Mouse (Mus musculus) forebrain, embryonic 12.5 days (tissue): ENCODE measurements around the gene Qprt. TPM values are rescaled to one million over a fixed set of nuclear protein-coding genes. Genes with fewer than 3 reads are reported as not detected.
"Not testable (repeated sequence)": the region's sequence is repeated elsewhere in the genome, so short reads cannot be mapped to it uniquely, and the experiment has no call there.

Experiments
- ATAC-seq: fragments of 200-750 bp; cut with Nextera tagmentation; 2 replicates; pipeline ENCODE4 v1.8.0; 2017; ENCODE audit warnings: moderate TSS enrichment; ENCODE audit not compliant: low FRiP score
- H3K27ac ChIP-seq: fragments of 300-500 bp; sonication (generic); 2 replicates; pipeline ENCODE4 v1.5.1; 2016; ENCODE audit warnings: mild to moderate bottlenecking
- H3K27me3 ChIP-seq: fragments of 300-500 bp; sonication (generic); 2 replicates; pipeline ENCODE4 v1.6.1; 2016; ENCODE audit warnings: mild to moderate bottlenecking
- H3K36me3 ChIP-seq: fragments of 300-500 bp; sonication (generic); replicated peaks from 2 replicates; pipeline ENCODE4 v1.6.1; 2016; ENCODE audit warnings: mild to moderate bottlenecking
- H3K4me1 ChIP-seq: fragments of 300-500 bp; sonication (generic); 2 replicates; pipeline ENCODE4 v1.6.1; 2016
- H3K4me2 ChIP-seq: fragments of 300-500 bp; sonication (generic); 2 replicates; pipeline ENCODE4 v1.6.1; 2016; ENCODE audit warnings: mild to moderate bottlenecking, moderate library complexity
- H3K4me3 ChIP-seq: fragments of 300-500 bp; sonication (generic); replicated peaks from 2 replicates; pipeline ENCODE4 v1.5.1; 2016; ENCODE audit warnings: mild to moderate bottlenecking
- H3K9ac ChIP-seq: fragments of 300-500 bp; sonication (generic); 2 replicates; pipeline ENCODE4 v1.6.1; 2016; ENCODE audit warnings: mild to moderate bottlenecking
- H3K9me3 ChIP-seq: fragments of 300-500 bp; sonication (generic); 2 replicates; pipeline ENCODE4 v1.6.1; 2016
- WGBS: fragments of 180-500 bp; shearing (Covaris S2); methylation state at CpG from one replicate; pipeline ENCODE4 v1.1.7; 2016; 5-methylcytosine and 5-hydroxymethylcytosine counted together
- polyA plus RNA-seq: library from polyadenylated mRNA; unstranded; fragments of >200 nt; fragmentation: Nextera tagmentation; extraction: Ambion mirVana; gene quantifications from 2 replicates; pipeline ENCODE4 v1.2.1, GENCODE M21; 2016

Qprt gene
- polyA plus RNA-seq, 1 experiment from 2014 or later, result 2.4 TPM

DNA sequence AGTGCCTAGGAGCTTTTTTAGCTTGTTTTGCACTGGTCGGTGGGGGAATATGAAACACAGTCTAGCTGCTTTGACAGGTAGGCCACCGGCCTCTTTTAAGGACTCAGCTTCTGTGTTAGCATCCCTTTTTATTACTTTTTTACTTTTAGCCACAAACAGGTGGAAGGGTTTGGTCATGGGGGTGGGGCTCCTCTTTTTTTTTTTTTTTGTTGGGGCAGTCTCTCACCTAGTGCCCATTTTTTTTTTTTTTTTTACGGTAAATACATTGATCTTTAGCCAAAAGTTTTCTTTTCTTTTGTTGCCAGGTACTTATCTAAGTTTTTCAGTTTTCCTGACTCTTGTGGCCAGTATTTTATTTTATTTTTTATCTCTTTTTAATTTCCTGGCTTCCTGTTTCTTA lies 33.9 kb downstream of the Qprt start:
- no peak for ATAC-seq
- no peak overlapping the region for H3K4me3 ChIP-seq
- WGBS, result 89% methylated on average over 3 of the region's 3 CpGs
- no peaks in the 10 kb centered on the region for H3K27me3 ChIP-seq
- H3K4me2 ChIP-seq, result no peak overlapping the region
- no peaks in the 10 kb centered on the region for H3K9me3 ChIP-seq
- H3K36me3 ChIP-seq, result no peaks in the 10 kb centered on the region
- no peak overlapping the region for H3K27ac ChIP-seq
- no peak overlapping the region for H3K9ac ChIP-seq
- H3K4me1 ChIP-seq, result peaks cover 9% of the 10 kb centered on the region

DNA sequence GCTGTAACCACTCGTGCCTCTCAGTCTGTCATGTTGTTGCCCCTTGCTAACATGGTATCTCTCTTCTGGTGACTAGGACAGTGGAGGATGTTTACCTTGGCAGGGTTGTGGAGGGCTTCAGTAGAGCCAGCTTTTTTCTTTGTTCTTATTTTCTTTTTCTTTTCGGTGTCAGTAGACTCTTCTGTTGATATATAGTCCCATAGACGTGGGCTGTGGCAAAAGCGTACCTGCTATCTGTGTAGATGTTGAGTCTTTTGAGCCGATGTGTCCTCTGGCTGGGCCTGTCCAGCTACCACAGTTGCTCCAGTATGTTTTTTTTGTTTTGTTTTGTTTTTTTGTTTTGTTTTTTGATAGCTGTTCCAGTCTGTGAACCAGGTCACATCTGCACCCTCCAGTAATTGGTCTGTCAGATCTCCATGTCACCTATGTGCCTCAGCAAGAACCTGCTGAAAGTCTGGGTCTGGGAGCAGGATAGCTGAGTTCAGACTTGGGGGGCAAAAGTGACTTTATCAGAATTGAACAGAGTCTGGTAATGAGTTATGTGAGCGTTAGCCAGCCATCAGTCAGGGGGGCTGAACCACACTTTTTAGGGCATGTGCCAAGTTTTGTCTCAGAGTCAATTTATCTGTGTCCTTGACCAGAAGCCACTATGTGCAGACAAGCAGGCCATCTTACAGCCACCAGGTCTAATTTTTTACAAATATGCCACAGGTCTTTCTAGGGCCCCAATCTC lies 34.6 kb downstream of the Qprt start, which contains the start of gene Zg16:
Gene Zg16, minus strand, starts transcription at position 51 of the 733 bp plus-strand sequence.
- H3K9ac ChIP-seq, H3K4me2 ChIP-seq, H3K4me3 ChIP-seq, H3K27ac ChIP-seq, ATAC-seq, H3K4me1 ChIP-seq, H3K36me3 ChIP-seq, H3K27me3 ChIP-seq, H3K9me3 ChIP-seq: not testable (repeated sequence)
- 88% methylated on average over 6 of the region's 6 CpGs for WGBS

DNA sequence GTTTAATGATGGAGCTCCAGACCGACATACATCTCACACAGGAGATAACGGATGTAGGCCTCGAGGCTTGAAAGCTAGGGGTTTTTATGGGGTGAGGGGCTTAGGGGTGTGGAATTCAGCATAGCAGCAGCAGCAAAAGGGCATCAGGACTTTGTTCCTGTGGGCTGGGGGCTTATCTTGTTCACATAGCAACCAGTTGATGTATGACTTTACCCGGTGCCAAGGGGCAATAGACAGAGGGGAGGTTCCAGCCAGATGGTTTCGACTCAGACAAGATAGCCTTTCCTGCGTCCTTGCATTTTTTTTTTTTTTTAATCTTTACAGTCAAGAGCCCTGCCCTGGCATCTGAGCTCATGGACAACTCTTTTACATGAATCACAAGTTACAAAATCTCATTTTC lies 36.3 kb downstream of the Qprt start:
- not testable (repeated sequence) for H3K9me3 ChIP-seq, H3K4me1 ChIP-seq, H3K4me3 ChIP-seq, H3K27ac ChIP-seq, H3K9ac ChIP-seq, H3K27me3 ChIP-seq, H3K4me2 ChIP-seq, ATAC-seq, H3K36me3 ChIP-seq
- 87% methylated on average over 6 of the region's 6 CpGs for WGBS

DNA sequence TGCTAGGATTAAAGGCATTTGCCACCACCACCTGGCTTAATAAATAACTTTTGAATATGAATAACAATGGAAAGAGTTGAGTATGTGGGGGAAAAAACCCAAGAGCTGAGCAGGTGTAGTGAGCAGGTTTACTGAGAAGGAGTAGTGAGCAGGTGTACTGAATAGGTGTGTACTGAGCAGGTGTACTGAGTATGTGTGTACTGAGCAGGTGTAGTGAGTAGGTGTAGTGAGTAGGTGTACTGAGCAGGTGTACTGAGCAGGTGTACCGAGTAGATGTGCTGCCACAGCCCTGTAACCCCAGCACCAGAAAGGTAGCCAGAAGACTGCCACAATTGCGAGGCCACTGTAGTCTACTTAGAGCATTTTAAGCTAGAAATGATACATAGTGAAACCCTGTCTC lies 37.2 kb downstream of the Qprt start:
- 88% methylated on average over 2 of the region's 2 CpGs for WGBS
- H3K9me3 ChIP-seq, result no peaks in the 10 kb centered on the region

DNA sequence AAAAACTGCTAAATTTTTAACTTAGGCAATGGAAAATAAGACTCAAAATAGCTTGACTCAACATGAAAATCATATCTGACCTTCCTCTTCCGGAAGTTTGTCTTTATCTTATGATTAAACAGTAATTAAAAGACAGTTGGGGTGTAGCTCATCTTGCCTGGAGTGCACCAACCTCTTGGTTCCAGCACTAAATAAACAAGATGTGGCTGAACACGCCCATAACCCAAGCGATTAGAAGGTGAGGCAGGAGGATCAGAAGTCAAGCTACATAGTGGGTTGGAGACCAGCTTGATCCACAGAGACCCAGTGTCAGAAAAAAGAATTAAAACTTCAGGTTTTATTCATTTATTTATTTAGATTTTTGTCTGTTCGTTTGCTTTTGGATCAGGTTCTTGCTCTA lies 38.3 kb downstream of the Qprt start:
- Histone ChIP-seq H3K4me1 (no peaks in the 10 kb centered on the region; the same call in 1 of the 2 replicates), H3K4me3 (no peak overlapping the region), H3K9me3 (no peaks in the 10 kb centered on the region), H3K9ac (no peak overlapping the region), H3K36me3 (no peaks in the 10 kb centered on the region), H3K27ac (no peak overlapping the region), H3K27me3 (no peaks in the 10 kb centered on the region), H3K4me2 (no peak overlapping the region)
- ATAC-seq, result no peak
- WGBS, result 90% methylated on average over 4 of the region's 4 CpGs

More for the DNA sequence above, 37.2 kb downstream of the Qprt start:
- no peak overlapping the region for H3K9ac ChIP-seq
- H3K4me1 ChIP-seq, result peaks cover 9% of the 10 kb centered on the region
- no peak for ATAC-seq
- no peaks in the 10 kb centered on the region for H3K27me3 ChIP-seq
- H3K36me3 ChIP-seq, result no peaks in the 10 kb centered on the region
- H3K4me3 ChIP-seq, result no peak overlapping the region
- H3K4me2 ChIP-seq, result no peak overlapping the region
- H3K27ac ChIP-seq, result no peak overlapping the region

DNA sequence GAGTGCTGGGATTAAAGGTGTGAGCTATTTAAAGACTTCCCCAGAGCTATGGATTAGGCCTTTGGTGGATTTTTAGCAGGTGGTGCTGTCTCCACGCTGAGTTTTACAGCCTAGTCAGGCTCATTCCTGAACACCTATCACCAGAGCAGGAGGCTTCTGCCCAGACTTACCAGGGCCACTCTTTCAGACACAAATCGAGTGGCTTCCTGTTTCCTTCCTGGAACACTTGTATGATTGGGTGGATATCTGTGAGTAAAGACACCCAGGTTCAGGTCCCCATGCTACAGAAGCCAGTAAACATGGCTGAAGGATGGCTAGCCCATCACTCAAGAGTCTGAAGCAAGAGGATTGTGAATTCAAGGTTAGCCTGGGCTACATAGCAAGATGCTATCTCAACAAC lies 39.0 kb downstream of the Qprt start:
- Histone ChIP-seq H3K36me3 (no peaks in the 10 kb centered on the region), H3K27me3 (no peaks in the 10 kb centered on the region), H3K4me3 (no peak overlapping the region), H3K27ac (no peak overlapping the region), H3K9me3 (no peaks in the 10 kb centered on the region), H3K9ac (no peak overlapping the region), H3K4me2 (no peak overlapping the region), H3K4me1 (no peaks in the 10 kb centered on the region)
- no peak for ATAC-seq
- 56% methylated on average over 2 of the region's 2 CpGs for WGBS

DNA sequence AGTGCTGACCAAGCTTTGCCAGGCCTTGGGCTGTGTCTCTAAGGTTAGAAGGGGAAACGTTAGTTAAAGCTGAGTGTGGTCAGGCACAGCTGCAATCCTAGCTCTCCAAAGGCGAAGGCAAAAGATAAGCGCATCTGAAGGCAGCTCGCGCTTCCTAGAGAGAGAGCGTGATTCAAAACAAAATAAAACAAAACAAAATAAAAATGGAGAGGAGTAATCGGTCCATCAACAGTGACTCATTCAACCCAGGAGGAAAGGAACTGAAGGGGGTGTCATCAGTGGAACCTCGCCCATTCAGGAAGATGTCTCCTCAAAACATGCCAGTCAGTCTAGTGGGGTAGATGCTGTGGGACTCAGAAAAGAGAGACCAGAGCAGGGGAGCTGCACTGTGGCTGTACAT lies 39.8 kb downstream of the Qprt start:
- H3K4me2 ChIP-seq, result no peak overlapping the region
- H3K4me1 ChIP-seq, result no peaks in the 10 kb centered on the region
- H3K9ac ChIP-seq, result no peak overlapping the region
- H3K4me3 ChIP-seq, result no peak overlapping the region
- no peaks in the 10 kb centered on the region for H3K27me3 ChIP-seq
- no peak overlapping the region for H3K27ac ChIP-seq
- ATAC-seq, result no peak
- no peaks in the 10 kb centered on the region for H3K9me3 ChIP-seq
- 85% methylated on average over 8 of the region's 8 CpGs for WGBS
- H3K36me3 ChIP-seq, result no peaks in the 10 kb centered on the region

DNA sequence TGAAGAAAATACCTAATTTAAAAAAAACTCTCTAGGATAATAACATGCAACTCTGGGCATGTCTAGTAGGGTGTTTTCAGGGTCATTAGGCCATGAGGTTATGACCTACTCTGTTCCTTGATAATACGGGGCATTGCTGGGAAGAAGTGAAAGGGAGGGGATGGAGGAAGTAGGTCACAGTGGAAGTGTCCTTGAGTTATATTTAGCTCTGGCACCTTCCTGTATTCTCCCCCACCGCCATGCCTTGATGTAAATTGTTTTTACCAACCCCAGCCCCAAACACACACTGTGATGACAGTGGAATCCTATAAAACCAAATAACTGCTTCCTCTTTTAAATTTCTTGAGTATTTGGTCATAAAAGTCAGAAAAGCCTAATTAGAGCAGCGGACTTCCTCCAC lies 42.0 kb downstream of the Qprt start:
- no peaks in the 10 kb centered on the region for H3K9me3 ChIP-seq
- no peaks in the 10 kb centered on the region for H3K27me3 ChIP-seq
- no peaks in the 10 kb centered on the region for H3K4me1 ChIP-seq
- no peak for ATAC-seq
- 74% methylated on average over 3 of the region's 3 CpGs for WGBS
- no peak overlapping the region for H3K27ac ChIP-seq
- H3K9ac ChIP-seq, result no peak overlapping the region
- H3K4me2 ChIP-seq, result no peak overlapping the region
- H3K36me3 ChIP-seq, result no peaks in the 10 kb centered on the region
- no peak overlapping the region for H3K4me3 ChIP-seq

DNA sequence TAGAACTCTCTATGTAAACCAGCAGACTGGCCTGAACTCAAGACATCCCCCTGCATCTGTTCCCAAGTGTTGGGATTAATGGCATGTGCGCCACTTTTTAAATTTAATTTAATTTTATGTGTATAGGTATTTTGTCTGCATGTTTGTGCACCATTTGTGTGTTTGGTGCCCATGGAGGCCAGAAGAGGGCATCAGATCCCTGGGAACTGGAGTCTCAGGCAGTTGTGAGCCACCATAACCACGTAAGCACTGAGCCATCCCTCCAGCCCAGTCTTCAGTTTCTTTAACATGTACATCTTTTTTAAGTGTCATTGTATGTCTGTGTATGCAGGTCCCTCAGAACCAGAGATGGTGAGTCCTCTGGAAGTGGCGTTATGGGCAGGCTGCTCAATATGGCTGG lies 44.3 kb downstream of the Qprt start:
- ATAC-seq, result no peak
- Histone ChIP-seq H3K4me3 (no peak overlapping the region), H3K9me3 (no peaks in the 10 kb centered on the region), H3K9ac (no peak overlapping the region), H3K27me3 (no peaks in the 10 kb centered on the region), H3K4me2 (no peak overlapping the region), H3K27ac (no peak overlapping the region), H3K36me3 (no peaks in the 10 kb centered on the region), H3K4me1 (no peaks in the 10 kb centered on the region)
- 81% methylated on average over 3 of the region's 3 CpGs for WGBS

DNA sequence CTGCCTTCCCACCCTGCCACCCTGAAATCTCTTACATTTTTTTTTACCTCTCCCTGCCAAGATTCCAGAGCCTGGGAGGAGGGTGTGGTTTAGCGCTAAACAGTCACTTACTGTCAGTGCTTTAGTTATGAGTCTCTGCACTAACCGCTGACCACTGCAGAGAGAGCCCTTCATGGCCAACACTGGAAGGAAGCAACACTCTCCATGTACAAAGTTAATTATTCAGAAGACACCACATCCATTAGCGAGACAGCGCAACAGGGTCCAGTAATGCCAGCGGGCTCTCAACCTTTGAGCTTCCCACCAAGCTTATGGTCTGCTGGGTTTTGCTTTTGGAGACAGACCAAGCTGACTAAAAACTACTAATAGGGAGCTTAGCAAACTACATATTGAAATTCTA lies 45.8 kb downstream of the Qprt start:
- 91% methylated on average over 5 of the region's 5 CpGs for WGBS
- Histone ChIP-seq H3K4me2 (no peak overlapping the region), H3K4me3 (no peak overlapping the region), H3K27me3 (no peaks in the 10 kb centered on the region), H3K9me3 (no peaks in the 10 kb centered on the region), H3K36me3 (no peaks in the 10 kb centered on the region), H3K4me1 (no peaks in the 10 kb centered on the region), H3K27ac (no peak overlapping the region), H3K9ac (no peak overlapping the region)
- no peak for ATAC-seq

DNA sequence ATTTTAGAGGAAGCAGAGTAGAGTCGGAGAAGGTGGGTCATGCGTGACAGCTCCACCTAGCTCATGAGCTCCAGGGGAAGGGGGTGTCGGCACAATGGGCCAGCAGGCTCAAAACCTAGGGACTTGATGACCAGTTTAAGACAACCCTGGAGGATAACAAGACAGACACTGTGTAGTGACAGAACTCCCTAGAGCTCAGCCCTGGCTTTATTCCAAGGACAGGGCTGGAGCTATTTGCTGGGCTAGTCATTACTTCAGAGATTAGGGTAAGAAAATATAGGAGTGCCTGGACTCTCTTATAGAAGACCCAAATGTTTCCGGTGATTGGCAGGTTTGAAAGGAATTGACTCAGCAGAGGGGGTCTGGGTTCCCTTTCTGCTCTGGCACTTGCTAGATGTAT lies 48.8 kb downstream of the Qprt start:
- Histone ChIP-seq H3K4me2 (no peak overlapping the region), H3K27ac (no peak overlapping the region), H3K9ac (no peak overlapping the region), H3K36me3 (no peaks in the 10 kb centered on the region), H3K27me3 (no peaks in the 10 kb centered on the region), H3K4me1 (no peaks in the 10 kb centered on the region), H3K4me3 (no peak overlapping the region), H3K9me3 (no peaks in the 10 kb centered on the region)
- ATAC-seq, result no peak
- 91% methylated on average over 4 of the region's 4 CpGs for WGBS

DNA sequence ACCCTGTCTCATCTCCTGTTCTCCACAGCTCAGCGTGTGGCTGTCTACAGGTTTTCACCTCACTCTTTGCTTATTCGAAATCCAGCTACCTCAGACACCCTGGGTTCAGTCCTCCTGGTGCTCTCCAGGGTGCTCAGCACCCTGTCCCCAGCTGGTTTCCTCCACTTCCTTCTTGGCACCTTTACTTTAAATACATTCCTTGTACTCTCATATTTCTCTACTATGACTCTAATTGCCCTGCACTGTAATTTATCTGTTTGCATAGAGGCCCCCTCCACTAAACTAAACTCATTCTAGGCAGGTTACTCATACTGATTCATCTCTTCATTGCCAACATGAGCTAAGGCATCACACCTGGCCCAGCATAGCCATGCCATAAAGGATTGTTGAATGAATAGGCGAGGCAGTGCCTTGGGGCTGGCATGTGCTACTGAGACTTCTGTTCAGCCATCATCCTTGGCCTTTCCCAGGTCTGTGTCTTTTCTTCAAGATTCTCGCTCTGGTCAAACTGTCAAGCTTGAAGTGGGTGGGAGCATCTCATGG lies 51.1 kb downstream of the Qprt start:
- H3K27me3 ChIP-seq, result no peaks in the 10 kb centered on the region
- H3K4me2 ChIP-seq, result no peak overlapping the region
- WGBS, result 75% methylated on average over 4 of the region's 4 CpGs
- no peaks in the 10 kb centered on the region for H3K4me1 ChIP-seq
- no peak overlapping the region for H3K27ac ChIP-seq
- H3K4me3 ChIP-seq, result no peak overlapping the region
- no peak overlapping the region for H3K9ac ChIP-seq
- no peak for ATAC-seq
- H3K9me3 ChIP-seq, result no peaks in the 10 kb centered on the region
- no peaks in the 10 kb centered on the region for H3K36me3 ChIP-seq

DNA sequence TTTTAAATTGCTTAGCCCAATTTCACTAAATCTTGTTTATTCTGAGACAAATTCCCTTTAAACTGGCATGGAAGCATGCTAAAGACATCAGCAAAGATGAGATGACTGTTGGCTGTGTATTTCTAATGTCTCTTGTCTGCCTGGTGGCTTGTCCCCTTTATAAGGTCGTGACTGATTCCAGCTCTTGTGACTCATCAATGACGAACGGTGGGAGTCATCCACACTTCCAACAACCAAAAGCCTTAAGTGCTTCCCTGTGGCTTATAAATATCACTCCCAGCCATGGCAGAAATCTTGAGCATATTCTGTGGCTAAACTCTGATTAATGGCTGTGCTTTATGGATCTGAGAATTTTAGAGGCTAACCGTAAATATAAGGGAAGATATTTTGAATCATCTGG lies 55.7 kb downstream of the Qprt start:
- 77% methylated on average over 4 of the region's 4 CpGs for WGBS
- no peaks in the 10 kb centered on the region for H3K36me3 ChIP-seq
- H3K9ac ChIP-seq, result no peak overlapping the region
- no peaks in the 10 kb centered on the region for H3K9me3 ChIP-seq
- ATAC-seq, result no peak
- no peaks in the 10 kb centered on the region for H3K4me1 ChIP-seq
- no peak overlapping the region for H3K27ac ChIP-seq
- no peak overlapping the region for H3K4me3 ChIP-seq
- no peak overlapping the region for H3K4me2 ChIP-seq
- H3K27me3 ChIP-seq, result no peaks in the 10 kb centered on the region
